Mouse (Mus musculus) embryo, embryonic 10 days (tissue): ENCODE data around the gene Cdk4.

ENCODE experiments used
- DNase-seq: peaks from one replicate; pipeline ENCODE4 v3.0.0-alpha.2; 2015; ENCODE audit warnings: low spot score

The Cdk4 gene

DNA sequence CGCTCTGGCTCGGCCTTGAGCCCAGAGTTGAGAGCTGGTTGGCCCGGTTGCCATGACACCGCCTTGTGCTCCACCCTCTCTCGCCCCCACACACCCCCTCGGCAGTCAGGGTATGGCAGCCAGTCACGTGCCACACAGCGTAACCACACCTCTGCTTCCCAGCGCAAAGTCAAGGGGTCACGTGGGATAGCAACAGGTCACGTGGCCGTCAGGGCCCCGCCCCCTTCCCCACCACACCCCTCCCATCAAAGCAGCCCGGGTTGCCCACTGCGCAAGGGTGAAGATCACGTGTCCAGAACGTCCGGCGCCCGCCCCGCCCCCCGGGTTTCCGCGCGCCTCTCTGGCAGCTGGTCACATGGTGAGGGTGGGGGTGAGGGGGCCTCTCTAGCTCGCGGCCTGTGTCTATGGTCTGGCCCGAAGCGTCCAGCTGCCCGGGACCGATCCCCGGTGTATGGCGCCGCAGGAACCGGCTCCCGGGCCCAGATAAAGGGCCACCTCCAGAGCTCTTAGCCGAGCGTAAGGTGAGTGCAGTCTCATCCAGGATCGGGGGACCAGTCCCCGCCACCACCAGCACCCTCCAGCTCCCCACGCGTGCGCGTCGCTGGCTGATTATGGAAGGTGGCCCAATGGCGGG, at the start of gene Cdk4:
TSS of gene Cdk4 (plus strand) at position 296 of the 634 bp plus-strand sequence.
- peak; percentile 98 for DNase-seq

DNA sequence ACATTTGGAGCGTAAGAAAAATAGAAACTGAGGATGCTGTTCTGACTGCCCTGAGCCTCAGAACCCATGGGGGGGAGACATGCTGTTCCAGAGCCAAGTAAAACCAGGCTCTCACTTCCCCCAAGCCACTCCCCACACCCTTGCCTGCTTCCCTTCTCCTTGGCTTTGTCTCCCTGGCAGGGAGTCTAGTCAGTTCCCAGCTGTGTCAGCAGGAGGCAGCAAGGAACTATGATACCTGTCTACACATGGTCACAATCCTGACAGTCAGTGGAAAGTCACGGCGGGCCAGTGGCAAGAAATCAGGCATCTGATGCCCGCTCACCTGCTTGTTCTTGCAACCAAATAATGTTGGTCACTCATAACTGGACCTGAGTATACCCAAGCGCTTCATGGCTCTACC, 46.8 kb upstream of the Cdk4 start:
- DNase-seq = peak; percentile 44

DNA sequence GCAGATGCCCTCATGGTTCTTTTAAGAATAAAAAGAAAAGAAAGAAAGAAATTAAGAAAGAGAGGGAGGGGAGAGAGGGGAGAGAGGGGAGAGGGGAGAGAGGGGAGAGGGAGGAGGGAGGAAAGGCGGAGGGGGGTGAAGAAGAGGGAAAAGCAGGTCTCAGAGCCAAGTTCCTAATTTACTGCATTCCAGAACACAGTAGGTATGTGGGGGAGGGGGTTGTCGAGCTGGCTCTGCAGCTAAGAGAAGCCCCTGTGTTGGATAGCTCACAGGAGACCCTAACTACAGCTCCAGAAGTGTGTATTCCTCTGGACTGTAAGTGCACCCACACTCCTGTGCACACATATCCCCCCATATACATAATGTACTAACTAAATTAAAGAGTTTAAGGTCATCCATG, 46.3 kb upstream of the Cdk4 start:
- no peak for DNase-seq

DNA sequence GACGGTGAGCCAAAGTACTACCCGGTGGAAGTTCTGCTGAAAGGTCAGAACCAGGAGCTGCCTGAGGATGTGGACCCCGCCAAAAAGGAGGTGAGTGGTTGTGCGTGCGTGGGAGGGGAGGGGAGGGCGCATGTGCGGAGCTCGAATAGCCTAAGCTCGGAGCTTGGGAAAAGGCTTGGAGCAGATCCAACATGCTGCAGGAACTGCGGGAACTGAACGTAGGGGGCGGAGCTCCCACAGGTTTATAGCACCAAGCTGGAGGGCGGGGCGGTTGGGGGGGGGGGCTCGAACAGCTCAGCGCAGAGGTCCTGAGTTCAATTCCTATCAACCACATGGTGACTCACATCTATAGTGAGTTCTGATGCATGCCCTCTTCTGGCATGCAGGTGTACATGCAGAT, 44.9 kb upstream of the Cdk4 start:
- DNase-seq = no peak

DNA sequence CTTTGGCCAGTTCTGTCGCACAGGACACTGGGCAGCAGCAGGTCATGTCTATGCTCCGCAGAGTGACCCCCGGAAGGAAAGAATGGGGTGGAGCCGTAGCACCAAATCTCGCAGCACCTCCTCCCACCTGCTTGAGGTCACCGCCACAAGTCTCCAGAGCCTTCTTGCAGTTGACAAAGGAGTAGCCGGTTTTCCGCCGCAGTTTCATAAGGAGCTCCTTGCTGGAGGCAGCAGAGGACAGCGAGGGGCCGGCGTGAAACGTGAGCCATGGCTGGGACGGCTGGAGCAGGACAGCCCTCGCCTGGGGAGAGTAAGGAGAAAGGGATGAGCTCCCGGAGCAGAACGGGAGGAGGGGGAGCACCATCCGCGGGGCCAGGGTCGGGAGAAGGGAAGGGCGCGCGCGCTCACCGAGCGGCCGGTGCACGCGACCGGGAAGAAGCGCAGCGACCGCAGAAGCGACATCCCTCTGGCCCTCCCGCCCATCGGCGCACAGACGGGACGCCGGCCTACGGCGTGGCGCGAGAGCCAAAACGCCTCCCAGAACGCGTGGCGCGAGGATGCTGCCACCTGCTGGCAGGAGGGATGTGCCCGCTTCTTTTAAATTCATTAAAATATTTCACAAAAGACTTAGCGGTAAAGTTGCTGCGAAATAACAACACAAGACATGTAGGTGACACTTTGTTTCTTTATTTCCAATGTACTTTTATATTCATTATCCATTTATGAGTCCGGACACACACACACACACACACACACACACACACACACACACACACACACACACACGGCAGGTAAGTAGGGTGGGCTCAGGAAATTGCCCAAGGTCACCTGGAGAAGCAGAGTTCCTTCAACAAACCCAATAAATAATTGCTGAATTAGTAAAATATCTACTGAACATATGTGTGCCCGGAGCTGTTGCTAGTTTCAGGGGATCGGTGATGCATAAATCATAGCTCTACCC, 32.7 kb upstream of the Cdk4 start, which contains the start of gene Tsfm:
TSS of gene Tsfm (minus strand) at position 505 of the 961 bp plus-strand sequence.
- peak; percentile 98 for DNase-seq

DNA sequence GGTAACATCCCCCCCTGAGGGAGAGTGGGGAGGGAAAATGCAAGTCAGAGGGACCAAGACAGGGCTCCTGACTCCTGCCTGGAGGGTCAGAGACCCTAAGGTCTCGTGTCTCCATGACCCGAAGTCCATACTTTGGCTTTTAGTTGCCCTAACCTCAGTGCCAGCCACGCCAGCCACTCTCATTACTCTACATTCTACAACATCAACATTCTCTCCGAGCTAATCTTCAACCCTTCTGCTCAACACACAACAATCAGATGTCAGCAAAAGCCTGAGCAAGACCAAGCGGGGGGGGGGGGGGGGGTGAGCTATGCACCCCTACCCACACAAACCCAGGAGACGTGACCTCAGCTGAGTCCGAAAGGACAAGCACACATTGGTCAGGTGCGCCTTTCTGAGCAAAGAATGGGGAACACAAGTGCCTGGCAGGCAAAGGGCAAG, 30.0 kb upstream of the Cdk4 start:
- DNase-seq = no peak

DNA sequence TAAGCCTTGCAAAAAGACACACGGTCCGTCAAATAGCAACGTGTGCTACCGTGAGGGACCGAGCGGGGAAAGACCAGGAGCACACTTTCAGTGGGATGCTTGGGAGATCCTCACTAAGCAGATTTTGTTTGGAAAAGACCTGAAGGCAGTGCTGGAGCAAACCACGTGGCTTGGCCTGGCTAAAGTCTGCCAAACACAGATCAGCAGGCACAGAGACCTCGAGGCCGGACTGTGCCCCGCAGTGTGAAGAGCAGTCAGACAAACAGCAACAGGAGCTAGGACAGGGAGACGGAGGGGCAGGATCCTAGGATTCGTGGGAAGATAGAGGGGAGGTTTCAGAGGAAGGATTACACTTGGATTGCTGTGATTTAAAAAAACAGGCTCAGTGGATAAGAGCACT, 27.1 kb upstream of the Cdk4 start:
- no peak for DNase-seq

DNA sequence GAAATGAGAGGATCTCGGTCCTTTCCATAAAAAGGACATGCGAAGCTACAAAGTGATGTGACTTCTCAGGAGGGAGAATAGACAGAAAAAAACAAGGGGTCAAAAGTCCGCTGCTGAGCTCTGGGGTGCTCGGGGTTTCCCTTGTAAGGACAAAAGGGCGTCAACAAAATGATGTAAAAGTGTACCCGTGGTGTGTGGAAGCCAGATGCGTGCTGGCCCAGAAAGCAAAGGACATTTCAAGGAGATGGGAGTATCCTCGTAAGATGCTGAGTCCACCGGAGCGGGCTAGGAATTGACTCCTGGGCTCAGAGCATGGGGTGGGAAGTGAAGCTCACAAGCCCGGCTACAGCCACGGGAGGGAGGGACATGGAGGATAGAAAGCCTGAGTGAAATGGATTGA, 25.7 kb upstream of the Cdk4 start:
- DNase-seq = no peak

DNA sequence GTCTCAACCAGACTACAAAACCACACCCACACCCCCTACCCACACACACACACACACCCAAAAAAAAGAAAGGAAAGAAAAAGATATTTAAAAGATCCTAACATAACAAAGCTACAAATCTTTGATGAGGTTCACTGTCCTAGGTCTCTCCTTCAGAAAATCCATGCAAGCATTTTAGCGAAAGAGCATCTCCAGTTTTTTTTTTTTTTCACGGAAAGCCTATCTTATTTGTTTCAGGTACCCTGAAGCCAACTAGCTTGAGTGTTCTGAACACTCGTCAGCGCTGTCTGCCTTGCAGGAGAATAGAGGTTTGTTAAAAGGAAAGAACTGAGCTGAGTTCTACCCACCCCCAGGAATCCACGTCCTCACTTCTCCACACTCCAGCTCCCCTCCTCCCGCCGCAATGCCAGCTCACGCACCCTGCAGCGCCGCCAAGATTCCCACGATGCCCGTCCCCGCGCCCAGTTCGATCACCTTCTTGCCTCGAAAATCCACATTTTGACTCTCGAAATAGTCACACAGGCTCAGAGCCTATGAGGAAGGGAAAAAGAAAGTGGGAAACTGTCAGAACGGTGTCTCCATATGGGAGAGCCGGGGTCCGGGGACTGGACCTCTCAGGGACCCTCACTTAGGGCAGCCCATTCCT, 22.6 kb upstream of the Cdk4 start:
- DNase-seq = no peak

DNA sequence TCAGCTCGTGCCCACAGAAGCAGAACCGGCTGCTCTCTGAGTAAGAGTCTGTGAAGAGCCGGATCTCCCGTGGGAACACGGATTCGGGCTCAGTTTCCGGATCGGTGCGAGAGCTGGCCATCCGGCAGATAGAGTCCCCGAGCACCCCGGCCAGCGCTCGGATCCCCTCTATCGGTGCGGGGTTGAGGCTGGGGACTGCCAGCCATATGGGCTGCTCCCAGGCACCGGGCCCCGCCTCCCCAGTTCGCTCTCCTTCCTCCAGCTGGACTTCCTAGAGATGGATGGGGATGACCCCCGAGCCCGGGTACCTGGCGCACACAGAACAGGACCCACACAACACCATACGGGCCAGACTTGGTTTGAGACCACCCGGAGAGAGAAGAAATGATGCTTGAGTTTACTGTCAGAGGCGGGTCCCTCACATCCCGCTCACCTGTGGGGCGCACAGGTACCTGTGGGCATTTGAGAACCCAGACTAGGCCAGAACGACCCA, 22.0 kb upstream of the Cdk4 start, which contains the start of the genes Mettl1 and Eef1akmt3:
TSS of gene Mettl1 (plus strand) at position 141 of the 493 bp plus-strand sequence.
TSS of gene Eef1akmt3 (minus strand) at position 240 of the 493 bp plus-strand sequence.
- DNase-seq = peak; percentile 49

DNA sequence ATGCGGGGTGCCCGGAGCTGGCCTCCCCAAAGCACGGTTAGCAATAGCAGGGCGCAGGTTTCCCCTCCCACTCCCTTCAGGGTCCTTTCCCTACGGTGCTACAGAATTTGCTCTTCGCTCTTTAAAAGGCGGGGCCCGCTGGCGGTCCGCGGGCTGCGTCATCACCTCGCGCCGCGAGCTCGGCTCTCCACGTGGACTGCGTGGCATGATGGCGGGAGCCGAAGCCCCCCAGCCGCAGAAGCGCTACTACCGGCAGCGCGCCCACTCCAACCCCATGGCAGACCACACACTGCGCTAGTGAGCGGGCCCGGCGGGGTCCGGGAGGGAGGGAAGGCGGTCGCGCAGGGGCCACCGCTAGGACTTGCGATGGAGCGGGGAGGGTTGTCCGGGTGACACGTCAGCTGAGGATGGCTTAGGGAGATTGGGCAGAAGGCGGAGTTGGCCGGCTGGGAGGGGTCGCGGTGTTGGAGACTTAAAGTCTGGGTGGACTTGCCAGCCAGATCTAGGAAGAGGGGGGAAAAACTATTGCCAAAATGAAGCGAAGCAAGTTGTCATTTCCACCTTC, 21.5 kb upstream of the Cdk4 start:
- DNase-seq = peak; percentile 91

DNA sequence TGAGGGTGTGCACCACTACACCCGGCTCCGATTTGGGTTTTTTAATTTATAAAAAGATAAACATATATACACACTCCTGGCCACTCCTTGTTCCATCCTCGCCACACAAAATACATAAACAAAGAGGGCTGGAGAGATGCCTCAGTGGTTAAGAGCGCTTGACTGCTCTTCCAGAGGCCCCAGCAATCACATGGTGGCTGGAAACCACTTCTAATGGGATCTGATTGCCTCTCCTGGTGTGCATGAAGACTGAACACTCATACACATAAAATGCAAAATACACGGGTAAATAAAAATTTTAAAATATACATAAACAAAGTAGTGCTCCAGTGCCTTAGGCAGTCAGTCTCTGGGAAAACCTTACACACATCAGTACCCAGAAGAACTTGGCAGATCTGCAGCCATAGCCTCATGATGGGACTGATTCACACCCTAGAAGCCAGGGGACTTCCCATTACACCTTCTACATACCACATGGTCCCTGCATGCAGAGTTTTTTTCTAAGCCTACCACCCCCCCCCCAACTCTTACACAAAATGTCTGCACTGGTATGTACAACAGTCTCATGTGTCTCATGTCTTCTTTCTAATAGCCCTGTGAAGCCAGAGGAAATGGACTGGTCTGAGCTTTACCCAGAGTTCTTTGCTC, 20.7 kb upstream of the Cdk4 start:
- DNase-seq = no peak

DNA sequence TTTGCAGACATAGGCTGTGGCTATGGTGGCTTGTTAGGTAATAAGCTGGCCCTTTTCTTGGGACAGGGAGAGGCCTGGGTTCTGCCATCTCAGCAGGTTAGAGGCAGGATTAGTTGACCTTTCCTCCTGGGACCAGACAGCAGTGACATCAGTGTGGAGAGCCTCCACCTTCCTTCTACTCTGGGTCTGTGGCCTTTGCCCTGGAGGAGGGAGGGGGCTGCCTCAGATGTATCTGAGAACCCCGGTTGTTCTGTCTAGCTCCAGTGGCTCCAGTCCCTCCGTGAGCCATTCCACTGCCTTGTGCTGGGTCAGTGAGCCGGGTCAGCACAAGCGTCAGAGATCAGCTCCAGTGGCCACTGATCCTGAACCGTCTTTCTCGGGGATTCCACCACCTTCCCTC, 20.1 kb upstream of the Cdk4 start:
- DNase-seq = no peak

DNA sequence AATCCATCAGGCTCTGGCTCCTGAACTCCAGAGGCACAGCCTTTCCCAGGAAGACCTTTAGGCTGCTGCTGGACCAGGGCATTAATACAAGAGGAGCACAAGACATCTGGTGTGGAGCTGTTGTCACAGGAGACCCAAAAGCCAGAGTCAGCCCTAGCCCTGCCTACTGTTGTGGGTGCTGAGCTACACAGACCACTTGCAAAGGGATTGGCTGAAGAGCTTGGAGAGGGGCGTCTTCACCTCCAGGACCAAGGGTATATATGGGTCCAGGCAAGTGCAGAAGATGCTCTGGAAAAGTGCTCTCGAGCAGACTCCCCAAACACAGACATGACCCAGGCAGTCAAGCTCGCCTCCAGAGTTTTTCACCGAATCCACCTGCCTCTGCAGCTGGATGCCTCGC, 15.4 kb upstream of the Cdk4 start, which contains the start of gene Cyp27b1:
TSS of gene Cyp27b1 (plus strand) at position 297 of the 400 bp plus-strand sequence.
- DNase-seq = no peak

DNA sequence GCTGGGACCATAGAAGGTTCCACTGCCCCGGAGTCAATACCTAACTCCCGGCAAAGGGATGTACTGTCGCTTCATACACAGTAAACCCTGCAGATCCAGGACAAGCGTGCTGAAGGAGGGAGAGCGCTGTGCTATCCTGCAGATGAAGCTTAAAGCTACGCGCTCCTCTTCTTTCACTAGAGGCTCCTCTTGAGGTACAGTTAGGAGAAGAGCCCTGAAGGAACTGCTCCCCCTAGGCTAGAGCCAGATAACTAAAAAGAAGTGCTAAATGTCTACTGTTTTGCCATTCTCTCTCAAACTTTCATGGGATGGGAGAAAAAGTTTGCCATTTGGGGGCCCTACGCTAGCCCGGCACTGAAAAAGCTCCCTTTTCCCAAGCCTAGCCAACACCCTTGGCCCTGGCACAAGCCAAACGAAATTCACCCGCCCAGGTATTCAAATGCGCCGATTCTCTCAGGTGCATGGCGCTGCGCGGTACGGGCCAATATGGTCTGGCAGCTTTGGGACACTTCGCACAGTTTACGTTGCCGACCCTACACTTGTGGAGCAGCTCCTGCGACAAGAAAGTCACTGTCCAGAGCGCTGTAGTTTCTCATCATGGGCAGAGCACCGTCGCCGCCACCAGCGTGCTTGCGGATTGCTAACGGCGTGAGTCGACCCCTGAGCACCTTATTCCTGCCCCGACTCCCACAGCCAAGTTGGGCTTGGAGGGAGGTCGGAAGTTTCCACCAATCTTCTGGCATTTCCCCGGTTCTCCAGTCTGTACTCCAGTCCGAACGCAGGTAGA, 14.5 kb upstream of the Cdk4 start:
- DNase-seq = no peak

DNA sequence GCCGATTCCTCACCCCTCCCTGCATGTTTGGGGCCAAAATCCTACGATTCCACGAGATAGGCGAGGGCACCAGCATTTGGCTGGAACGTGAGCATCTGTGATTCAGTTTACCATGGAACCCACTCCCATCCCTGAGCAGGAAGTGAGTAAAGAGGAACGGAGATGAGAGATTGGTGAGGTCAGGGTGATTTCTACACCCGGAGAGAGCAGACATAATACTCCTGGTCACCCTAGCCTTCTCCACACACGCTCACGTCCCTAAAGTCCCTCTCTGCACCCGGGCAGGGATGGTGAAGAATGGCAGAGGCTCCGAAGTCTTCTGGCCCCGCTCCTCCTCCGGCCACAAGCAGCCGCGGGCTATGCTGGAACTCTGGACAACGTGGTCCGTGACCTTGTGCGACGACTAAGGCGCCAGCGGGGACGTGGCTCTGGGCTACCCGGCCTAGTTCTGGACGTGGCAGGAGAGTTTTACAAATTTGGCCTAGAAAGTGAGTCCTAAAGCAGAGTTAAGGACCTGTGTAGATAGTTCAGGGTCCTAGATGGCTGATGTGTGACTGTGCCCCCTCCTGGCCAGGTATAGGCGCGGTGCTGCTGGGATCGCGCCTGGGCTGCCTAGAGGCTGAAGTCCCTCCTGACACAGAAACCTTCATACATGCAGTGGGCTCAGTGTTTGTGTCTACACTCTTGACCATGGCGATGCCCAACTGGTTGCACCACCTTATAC, 13.8 kb upstream of the Cdk4 start:
- DNase-seq = no peak

DNA sequence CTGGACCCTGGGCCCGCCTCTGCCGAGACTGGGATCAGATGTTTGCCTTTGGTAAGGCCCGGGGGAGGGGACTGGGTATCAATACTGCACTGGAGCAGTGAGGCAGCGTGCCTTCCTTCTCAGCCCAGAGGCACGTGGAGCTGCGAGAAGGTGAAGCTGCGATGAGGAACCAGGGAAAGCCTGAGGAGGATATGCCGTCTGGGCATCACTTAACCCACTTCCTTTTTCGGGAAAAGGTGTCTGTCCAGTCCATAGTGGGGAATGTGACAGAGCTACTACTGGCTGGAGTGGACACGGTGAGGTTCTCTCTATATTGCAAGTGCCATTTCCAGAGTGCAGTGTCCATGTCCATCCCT, 13.2 kb upstream of the Cdk4 start:
- no peak for DNase-seq

DNA sequence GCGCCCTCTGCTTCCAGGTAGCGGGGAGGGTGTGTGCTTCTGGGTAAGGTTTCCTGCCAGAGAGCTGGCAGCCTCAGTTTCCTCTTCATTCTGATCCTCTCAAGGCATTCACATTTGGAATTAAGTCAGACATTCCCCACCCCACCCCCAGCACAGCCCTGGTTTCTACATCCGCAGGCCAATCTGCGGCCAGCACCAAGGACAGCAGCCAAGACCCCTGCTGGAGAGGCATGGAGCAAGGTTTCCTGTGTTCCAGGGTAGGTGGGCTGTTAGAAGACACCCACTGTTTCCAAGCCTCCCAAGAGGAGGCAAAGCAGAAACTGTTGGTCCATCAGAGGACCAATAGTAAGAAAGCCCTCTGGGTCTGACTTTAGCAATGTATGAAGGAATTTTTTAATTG, 8.7 kb upstream of the Cdk4 start:
- DNase-seq = peak; percentile 57

DNA sequence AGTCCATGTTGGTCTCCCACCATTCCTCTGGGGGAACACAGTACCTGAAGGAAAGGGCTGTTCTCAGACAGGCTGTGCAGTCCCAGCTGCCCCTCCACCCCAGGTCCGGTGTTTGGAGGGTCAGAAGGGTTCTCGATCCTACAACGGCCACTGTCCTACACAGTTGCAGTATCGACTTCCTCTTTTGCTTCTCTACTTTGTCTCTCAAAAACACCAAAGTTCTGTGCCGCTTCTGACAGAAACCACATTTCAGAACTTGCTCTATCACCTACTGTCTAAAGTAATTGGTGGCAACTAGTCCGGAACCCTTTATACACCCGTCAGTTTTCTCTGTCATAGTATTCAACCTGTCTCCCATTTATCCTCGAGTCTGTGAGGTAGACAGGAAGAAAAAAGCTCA, 7.9 kb upstream of the Cdk4 start:
- no peak for DNase-seq

DNA sequence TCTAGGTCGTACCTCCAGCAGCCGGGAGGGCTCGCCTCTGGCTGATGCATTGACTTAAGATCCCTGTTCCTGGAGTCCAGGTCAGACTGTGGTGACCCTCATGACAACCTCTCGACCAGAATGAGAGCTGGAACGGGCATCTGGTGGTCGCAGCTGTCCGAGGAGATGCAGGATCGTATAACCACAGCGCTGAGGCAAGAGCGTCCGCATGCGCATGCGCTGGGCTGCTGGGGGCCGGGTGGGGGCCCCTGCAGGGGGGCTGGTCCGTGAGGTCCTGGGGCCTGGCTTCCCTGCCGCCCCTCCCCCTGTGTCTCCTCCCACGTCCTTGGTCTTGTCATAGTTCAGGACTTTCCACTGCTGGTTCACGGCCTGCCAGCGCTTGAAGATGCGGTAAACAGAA, 6.8 kb upstream of the Cdk4 start:
- DNase-seq = no peak
